Mouse (Mus musculus) embryo, embryonic 10.5 days (tissue): ENCODE results near the gene Gata2.
A peak's percentile ranks its signal among the peaks of the same experiment; 100 is the strongest.
"Not testable (repeated sequence)": the region's sequence is repeated elsewhere in the genome, so short reads cannot be mapped to it uniquely, and the experiment has no call there.

Source experiments
- DNase-seq: peaks from one replicate; pipeline ENCODE4 v3.0.0-alpha.2; 2015; ENCODE audit warnings: low spot score

The Gata2 gene

GRCm38 (mm10) chr6:88193433-88194052, at the start of gene Gata2:
Gene Gata2 (plus strand): TSS chr6:88193891.
- DNase-seq = peak; percentile 55

GRCm38 (mm10) chr6:88145793-88146192, 47.9 kb upstream of the Gata2 start:
- no peak for DNase-seq

DNA sequence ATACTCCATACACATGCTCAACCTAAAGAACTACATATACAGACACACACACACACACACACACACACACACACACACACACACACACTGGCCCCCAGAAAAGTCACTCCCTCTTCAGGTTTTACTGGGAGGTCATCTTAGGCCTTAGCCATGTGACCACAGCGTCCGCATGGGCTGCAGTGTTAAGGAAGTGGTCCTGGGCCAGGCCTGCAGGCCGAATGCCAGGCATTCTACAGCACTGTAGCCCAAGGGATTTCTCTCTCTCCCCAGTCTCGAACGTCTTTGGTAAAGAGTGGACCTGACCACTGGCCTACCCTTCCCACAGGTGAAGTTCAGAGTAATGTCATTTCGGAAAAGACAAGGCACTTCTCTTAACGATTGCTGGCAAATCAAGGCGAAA, 47.1 kb upstream of the Gata2 start:
- no peak for DNase-seq

GRCm38 (mm10) chr6:88147411-88148003, 46.2 kb upstream of the Gata2 start:
- no peak for DNase-seq

DNA sequence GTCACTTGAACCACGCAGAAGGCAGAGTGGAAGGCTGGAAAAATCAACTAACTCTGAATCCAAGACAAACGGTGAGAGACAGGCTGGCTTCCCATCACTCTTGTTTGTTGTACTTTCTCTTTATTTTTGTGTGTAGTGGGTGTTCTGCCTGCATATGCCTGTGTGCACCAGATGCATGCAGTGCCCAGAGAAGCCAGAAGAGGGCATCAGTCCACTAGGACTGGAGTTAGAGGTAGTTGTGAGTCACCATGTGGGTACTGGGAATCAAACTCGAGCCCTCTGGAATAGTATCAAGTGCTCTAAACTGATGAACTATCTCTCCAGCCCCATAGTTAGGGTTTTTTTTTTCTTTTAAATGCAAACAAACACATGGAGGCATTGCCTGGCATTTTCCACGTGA, 42.4 kb upstream of the Gata2 start:
- no peak for DNase-seq

DNA sequence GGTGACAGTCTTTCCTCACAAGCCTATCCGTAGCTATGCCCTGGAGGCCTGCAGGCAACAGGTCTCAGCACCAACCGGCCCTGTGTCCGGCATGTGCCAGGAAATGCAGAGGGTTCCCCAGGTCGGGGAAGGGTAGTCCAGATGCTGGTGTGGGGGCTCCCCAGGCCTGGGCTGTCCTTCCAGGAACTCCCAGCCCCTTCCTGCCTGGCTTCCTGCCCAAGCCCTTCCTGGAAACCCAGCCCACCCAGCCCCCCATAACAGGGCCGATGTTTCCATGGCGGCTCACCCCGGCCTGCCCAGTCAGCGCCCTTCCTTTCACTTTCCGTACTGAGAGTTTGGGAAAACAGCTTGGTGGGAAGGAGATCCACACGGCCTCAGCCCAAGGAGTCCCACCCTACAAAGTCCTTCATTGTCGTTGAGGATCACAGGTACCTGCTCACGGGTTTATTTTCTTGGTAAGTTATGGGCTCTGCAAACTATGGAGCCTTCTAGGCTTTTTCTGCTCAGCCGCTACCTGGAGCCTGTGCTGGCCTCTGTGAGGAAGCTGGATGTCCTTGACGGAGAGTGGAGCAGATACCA, 41.5 kb upstream of the Gata2 start:
- DNase-seq = no peak

GRCm38 (mm10) chr6:88152979-88153378, 40.7 kb upstream of the Gata2 start:
- no peak for DNase-seq

GRCm38 (mm10) chr6:88155614-88156013, 38.1 kb upstream of the Gata2 start:
- not testable (repeated sequence) for DNase-seq

DNA sequence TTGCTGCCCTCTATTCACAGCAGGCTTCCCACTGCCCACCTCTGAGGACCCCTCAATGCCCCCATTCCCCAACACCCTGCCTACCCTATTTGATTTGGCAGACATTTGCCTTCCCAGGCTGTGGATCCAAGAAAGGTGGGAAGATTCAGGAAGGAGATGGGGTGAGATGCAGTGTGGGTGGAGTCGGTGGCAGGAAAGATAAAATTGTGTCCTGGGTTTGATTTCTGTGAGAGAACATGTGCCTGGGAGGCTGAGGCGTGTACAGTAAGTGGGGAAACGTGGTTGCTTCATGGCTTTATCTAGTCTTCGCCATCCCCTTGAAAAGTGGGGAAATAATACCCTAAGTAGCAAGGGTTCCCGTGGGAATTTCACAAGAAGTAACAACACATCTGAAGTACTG, 34.9 kb upstream of the Gata2 start:
- no peak for DNase-seq

GRCm38 (mm10) chr6:88166054-88166453, 27.6 kb upstream of the Gata2 start:
- no peak for DNase-seq

- no peak for DNase-seq
These were observed 19.5 kb upstream of the Gata2 start for GRCm38 (mm10) chr6:88174191-88174590.

DNA sequence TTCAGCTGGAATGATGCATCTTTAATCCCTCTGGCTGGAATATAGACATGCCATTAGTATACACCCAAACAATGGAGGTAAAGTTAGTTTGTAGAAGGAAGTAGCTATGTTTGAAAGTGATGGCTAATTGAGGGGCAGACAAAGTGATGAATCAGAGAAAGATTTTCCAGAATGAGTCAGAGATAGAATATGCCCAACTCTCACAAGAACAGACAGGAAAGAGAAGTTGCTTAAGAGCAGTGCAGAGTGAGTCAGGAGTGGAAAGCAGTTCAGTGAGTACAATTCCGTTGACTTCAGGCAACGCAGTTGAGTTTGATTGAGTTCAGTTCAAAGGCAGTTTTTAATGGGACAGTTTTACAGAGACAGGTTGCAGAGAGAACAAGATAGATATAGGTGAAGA, 19.0 kb upstream of the Gata2 start:
- DNase-seq = no peak

- no peak for DNase-seq
These were observed 9.0 kb upstream of the Gata2 start for GRCm38 (mm10) chr6:88184671-88185070.

GRCm38 (mm10) chr6:88188148-88188547, 5.5 kb upstream of the Gata2 start:
- DNase-seq = no peak

GRCm38 (mm10) chr6:88189312-88190042, 4.2 kb upstream of the Gata2 start:
- peak; percentile 84 for DNase-seq

DNA sequence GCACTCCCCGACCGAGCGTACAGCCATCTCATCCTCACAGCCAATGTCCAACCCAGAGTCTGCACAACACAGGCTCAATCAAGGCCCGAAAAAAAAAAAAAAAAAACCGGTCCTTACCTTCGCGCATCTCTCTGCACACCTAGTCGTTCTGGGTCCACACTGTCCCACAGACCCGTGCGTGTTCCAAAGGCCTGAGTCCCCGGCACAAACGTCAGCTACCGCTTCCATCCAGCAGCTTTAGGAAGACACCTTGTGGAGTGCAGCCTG, 3.7 kb upstream of the Gata2 start:
- DNase-seq = no peak

DNA sequence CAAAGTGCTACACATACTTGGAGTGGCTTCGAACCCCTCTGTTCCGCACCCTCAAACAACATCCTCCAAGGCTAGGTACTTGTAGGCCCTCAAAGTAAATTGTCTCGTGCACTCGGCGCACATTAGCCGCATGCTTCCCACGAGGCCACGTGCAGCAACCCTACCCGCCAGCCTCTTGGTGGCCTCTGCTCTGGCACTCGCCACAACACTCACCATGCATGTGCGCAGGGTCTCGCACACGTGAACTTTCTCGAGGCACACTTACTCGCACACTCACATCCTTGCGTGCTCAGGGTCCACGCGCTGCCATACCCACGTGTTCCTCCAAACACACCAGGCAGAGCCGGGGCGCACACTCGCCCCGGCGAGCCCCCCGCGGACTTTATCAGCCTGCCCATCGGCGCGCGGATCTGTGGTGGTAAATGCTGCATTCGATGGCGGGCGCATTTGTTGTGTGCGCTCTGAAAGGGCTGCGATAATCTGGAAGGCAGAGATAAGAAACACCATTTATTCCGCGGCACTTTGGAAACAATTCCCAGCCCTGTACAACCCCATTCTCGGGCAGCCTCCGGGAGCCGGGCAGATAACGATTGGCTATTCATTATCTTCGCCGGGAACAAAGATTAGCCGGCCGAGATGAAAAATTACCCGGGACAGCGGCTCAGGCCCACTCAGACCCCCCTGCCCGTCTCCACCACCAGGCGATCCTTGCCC, 3.2 kb upstream of the Gata2 start:
- peak; percentile 56 for DNase-seq

DNA sequence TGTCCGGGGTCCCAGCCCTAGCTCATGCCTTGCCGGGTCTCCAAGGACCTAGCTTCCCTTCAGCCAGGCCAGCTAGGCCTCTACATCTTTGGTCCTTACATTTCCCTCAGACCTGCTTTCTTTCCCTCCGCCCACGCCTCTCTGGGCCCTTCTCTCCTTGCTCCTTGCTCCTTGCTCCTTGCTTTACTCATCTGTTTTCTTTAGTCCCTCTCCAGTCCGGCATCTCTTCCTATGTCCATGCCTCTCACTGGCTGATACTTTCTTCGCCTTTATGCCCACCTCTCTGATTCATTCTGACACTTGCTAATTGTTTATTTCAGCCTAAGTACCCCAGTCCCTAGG, 2.7 kb upstream of the Gata2 start:
- DNase-seq = no peak

DNA sequence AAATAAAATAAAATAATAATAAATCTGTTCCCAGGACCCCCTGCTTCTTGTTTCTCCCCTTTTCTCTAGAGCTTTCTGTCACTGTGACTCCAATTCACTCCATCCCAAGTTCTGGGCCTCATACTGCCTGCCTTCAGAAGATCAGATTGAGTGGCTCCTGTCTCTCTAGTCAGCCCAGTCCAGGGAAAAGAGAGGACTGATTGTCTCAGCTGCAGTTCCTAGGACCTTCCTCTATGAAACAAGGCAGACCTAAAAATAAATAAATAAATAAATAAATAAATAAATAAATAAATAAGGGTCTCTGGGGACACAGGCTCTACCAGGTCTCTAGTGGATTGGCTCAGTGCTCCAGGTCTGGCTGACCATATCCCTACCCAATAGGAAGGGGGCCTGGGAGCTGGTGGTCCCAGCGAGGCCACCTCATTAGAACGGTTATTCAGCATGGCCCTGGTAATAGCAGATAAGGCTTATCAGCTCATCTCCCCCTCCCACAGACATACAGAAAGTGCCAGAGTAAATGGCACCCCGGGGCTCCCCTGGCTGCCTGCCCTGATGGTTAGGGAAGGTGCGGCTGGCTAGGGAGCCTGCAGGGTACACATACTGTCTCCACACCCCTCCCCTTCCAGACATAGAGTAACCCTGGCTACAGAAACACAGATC, 2.1 kb upstream of the Gata2 start:
- peak; percentile 14 for DNase-seq

DNA sequence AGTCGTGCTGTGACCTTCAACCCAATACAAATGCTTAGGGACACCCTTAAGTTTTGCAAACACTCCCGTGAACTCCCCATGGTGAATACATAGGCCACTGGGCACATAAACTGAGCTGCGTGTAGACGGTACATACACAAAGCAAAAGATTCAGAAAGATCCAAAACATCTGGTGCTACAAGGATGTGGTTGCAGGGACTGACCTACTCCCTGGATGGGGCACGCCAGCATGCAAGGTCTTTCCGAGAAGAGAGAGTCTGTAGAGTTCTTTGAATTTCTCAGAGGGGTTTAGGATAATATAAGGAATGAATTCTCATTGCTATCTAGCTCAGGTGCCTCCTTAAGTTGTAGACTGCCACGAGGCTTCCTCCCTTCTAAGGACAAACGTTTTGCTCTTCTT, 935 bp upstream of the Gata2 start:
- DNase-seq = peak; percentile 24

- peak; percentile 73 for DNase-seq
These were observed 624 bp downstream of the Gata2 start for GRCm38 (mm10) chr6:88194053-88194977.
